Mouse (Mus musculus): ENCODE measurements at regions not wholly inside any gene's neighbourhood (a gene's known extent, or its start where the extent isn't known, plus 50 kb on each side); places are given as distances from the start of the nearest gene placed in this dataset.

DNA sequence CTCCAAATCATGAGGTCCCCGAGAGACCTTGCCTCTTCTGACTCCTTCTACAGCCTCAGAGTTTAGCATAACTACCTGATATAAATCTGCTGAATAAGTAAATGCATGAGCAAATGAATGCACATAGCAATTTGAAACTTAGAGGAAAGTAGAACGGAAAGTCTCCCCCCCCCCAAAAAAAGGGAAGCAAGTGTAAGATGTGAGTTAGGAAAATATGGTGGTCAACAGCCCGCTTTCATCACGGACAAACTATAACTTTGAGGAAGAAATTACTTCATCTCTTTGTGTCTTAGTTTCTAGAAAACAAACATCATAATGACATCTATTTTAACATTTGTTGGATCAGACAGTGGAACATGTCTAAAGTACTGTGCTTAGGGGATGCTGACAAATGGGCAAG is 77.4 kb upstream of the Etaa1 start:
- DNase-seq (ENCODE audit: low spot score), result no peak

DNA sequence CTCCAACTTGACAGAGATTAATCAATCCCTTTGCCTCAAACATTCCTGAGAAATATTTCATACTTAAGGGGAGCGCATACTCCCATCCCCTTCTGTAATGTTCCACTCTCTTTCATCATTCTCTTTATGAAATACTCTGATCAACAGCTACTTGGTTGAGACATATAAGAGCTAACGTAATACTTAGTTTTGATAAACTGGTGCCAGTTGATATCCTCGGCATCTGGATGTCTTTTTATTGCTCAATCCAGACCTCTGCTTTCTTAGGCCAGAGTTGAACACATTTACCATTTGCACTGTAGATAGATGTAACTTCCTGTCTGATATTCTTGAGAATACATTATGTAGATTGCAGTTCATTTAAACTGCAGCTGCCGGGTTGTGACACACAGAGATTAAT is 68.4 kb upstream of the Etaa1 start:
- no peak for DNase-seq (ENCODE audit: low spot score)

DNA sequence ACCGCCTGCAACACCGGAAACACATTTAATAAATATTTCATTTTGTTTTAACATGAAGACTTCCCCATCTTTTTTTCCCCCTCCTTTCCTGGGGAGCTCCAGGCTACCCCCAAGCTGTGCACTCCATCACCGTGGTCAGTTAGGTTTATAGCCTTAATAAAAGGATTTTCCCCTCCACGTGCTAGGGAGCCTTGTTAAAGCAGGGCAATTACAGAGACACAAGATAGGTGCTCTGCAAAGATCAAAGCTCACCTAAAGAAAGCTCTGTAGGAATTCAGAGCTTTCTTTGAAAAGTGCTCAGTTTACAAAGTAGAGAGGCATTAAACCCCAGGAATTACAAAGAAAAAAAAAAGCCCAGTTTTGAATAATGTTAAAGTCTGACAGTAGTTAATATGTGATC is 61.6 kb upstream of the Etaa1 start:
- peak; percentile 13 for DNase-seq (ENCODE audit: low spot score)

DNA sequence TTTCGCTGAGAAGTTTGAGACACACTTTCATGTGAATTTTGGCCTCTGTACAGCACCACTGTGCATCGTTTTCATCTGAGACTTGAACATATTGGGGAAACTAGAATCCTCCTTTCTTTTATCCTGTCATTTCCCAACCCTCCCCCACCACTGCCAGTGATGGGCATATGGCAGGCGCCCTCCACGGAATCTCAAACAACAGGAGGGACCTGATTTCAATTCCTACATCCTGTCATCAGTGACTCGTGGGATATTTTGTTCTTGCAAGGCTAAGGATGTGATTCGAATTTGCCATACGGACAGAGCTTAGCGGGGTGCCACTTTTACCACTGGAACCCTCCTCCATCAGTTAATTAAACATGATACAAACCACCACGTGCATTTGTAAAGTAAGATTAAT is 60.9 kb upstream of the Etaa1 start:
- peak; percentile 21 for DNase-seq (ENCODE audit: low spot score)

DNA sequence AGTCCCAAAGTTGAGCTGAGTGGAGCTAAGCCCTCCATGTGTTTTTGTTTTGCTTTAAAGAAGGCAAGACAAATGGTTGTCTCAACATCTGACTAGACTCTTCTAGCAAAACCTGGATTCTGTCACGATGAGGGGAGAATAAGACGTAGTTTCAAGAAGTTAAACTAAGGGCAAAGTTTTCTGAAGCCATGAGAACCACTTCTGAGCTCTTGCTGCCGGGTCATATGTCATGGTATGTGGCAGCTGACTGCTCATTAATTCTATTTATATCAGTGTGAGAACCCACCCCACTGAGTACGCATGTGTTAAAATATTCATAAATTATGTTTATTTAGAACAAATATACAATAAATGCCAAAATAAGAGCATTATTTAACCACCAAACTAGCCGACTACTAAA is 58.4 kb upstream of the Etaa1 start:
- DNase-seq (ENCODE audit: low spot score), result peak; percentile 51

DNA sequence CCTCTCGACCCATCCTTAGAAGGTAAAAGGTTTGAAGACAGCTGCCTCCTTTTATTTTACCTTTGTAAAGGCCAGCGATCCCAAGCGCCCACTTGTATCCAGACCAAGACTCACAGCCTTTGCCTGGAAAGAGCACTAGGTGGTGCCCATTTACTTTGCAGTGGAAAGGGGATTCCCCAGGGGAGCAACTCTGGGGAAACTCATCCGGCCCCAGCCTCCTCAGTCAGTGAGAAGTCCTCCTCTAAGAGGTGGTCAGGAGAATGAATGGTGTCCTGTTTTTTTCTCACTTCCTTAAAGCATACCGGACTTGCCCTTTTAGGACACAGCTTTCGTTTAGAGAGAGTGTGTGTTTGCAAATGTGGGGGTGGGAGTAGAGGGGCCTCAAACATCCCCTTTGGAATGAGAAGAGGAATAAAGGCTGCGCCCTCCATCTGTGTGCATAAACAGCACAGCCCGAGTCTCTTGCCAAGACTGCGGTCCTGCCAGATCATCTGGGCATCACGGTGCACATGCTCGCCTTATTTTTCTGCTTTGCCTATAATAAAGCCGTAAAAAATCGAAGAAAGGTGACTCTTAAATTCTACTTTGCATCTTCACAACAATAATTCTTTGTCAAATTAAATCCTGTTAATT is 57.5 kb upstream of the Etaa1 start:
- DNase-seq (ENCODE audit: low spot score), result peak; percentile 79

DNA sequence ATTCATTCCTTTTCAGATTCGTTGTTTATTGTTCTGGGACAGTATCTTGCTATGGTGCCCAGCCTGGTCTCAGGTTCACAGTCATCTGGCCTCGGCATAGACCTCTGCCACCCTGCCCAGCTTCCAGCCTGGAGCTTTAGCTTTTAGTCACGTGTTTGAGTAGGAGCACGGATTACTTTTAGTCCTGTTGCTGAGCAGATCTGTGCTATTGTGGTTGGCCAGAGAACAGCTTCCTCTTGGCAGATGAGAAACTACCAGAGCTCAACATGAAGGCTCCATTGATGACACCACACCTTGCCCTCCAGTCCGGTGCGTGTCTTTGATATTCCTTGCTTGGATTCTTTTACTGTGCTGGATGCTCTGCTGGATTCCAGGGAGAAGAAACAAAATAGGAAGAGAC is 54.5 kb upstream of the Etaa1 start:
- no peak for DNase-seq (ENCODE audit: low spot score)
